Mouse (Mus musculus) MEL (cell line): ENCODE measurements around the gene Krt33b. TPM values are rescaled to one million over a fixed set of nuclear protein-coding genes. Genes with fewer than 3 reads are reported as not detected.

Source experiments
- DNase-seq: peaks from one replicate; pipeline ENCODE4 v3.0.0; 2011; ENCODE audit warnings: low read depth, low spot score
- H3K27ac ChIP-seq: 2 replicates; pipeline ENCODE4 v1.5.1; 2012; ENCODE audit warnings: low read depth, mild to moderate bottlenecking, control low read depth, low read length, moderate library complexity; ENCODE audit not compliant: control insufficient read depth
- H3K27me3 ChIP-seq, 2 experiments: fragments of 150-350 bp in 1 of 2; sonication (generic) in 1 of 2; 2 replicates each; pipeline ENCODE4 v1.6.1; 2012; ENCODE audit warnings: low read length in 2 of 2, mild to moderate bottlenecking in 2 of 2, improper control_type of control experiment in 1 of 2, moderate library complexity in 1 of 2; ENCODE audit not compliant: insufficient read depth in 2 of 2, control insufficient read depth in 1 of 2
- H3K36me3 ChIP-seq, 2 experiments: 2 replicates each; pipeline ENCODE4 v1.6.1; 2012 to 2014; ENCODE audit warnings: low read length in 2 of 2, improper control_type of control experiment in 1 of 2, inconsistent platforms in 1 of 2, mild to moderate bottlenecking in 1 of 2; ENCODE audit not compliant: insufficient read depth in 2 of 2, control insufficient read depth in 1 of 2
- H3K4me1 ChIP-seq, 2 experiments: fragments of 150-350 bp in 1 of 2; sonication (generic) in 1 of 2; 2 replicates each; pipeline ENCODE4 v1.6.1; 2012; ENCODE audit warnings: low read length in 2 of 2, improper control_type of control experiment in 1 of 2, mild to moderate bottlenecking in 1 of 2; ENCODE audit not compliant: insufficient read depth in 2 of 2, control insufficient read depth in 1 of 2
- H3K4me3 ChIP-seq, 2 experiments: fragments of 150-350 bp in 1 of 2; sonication (generic) in 1 of 2; 2 replicates each; pipeline ENCODE4 v1.5.1; 2012; ENCODE audit warnings: low read depth in 2 of 2, low read length in 2 of 2, mild to moderate bottlenecking in 2 of 2, moderate library complexity in 2 of 2, control low read depth in 1 of 2, improper control_type of control experiment in 1 of 2; ENCODE audit not compliant: control insufficient read depth in 1 of 2, insufficient read depth in 1 of 2
- H3K79me2 ChIP-seq: 2 replicates; pipeline ENCODE4 v1.6.1; 2012; ENCODE audit warnings: mild to moderate bottlenecking, low read length, moderate library complexity; ENCODE audit not compliant: control insufficient read depth, poor library complexity, insufficient read depth
- H3K9ac ChIP-seq: 2 replicates; pipeline ENCODE4 v1.6.1; 2012; ENCODE audit warnings: low read depth, mild to moderate bottlenecking, control low read depth, low read length, moderate library complexity; ENCODE audit not compliant: control insufficient read depth, poor library complexity, severe bottlenecking
- H3K9me3 ChIP-seq: fragments of 150-350 bp; sonication (generic); replicated peaks from 2 replicates; pipeline ENCODE4 v1.6.1; 2012; ENCODE audit warnings: mild to moderate bottlenecking, low read length, improper control_type of control experiment, moderate library complexity; ENCODE audit not compliant: insufficient read depth
- CHD1 ChIP-seq: IDR thresholded peaks from 2 replicates; pipeline ENCODE4 v1.6.1; 2012; ENCODE audit warnings: low read depth, mild to moderate bottlenecking, inconsistent platforms, low read length, improper control_type of control experiment
- E2F4 ChIP-seq: IDR thresholded peaks from 2 replicates; pipeline ENCODE4 v1.6.1; 2011; ENCODE audit warnings: low read depth, low read length, improper control_type of control experiment, borderline replicate concordance
- ELF1 ChIP-seq: IDR thresholded peaks from 2 replicates; pipeline ENCODE4 v1.6.1; 2014; ENCODE audit warnings: low read depth, mild to moderate bottlenecking, inconsistent platforms, low read length, improper control_type of control experiment, moderate library complexity
- GABPA ChIP-seq: IDR thresholded peaks from 2 replicates; pipeline ENCODE4 v1.6.1; 2012; ENCODE audit warnings: low read depth, mild to moderate bottlenecking, inconsistent platforms, low read length, improper control_type of control experiment, moderate library complexity
- HCFC1 ChIP-seq: IDR thresholded peaks from 2 replicates; pipeline ENCODE4 v1.6.1; 2012; ENCODE audit warnings: low read depth, mild to moderate bottlenecking, inconsistent platforms, low read length, improper control_type of control experiment, moderate library complexity
- JUND ChIP-seq: IDR thresholded peaks from 2 replicates; pipeline ENCODE4 v1.6.1; 2011; ENCODE audit warnings: low read depth, mild to moderate bottlenecking, improper control_type of control experiment, low read length
- MXI1 ChIP-seq: IDR thresholded peaks from 2 replicates; pipeline ENCODE4 v1.6.1; 2011; ENCODE audit warnings: mild to moderate bottlenecking, low read depth, low read length, improper control_type of control experiment
- MYB ChIP-seq: IDR thresholded peaks from 2 replicates; pipeline ENCODE4 v1.6.1; 2011; ENCODE audit warnings: mild to moderate bottlenecking, low read depth, low read length, improper control_type of control experiment
- NELFE ChIP-seq: IDR thresholded peaks from 2 replicates; pipeline ENCODE4 v1.6.1; 2011; ENCODE audit warnings: low read depth, low read length, improper control_type of control experiment
- NRF1 ChIP-seq: IDR thresholded peaks from 2 replicates; pipeline ENCODE4 v1.6.1; 2014; ENCODE audit warnings: low read depth, mild to moderate bottlenecking, inconsistent platforms, low read length, improper control_type of control experiment, moderate library complexity; ENCODE audit not compliant: poor library complexity, insufficient read depth, severe bottlenecking
- POLR2AphosphoS2 ChIP-seq: IDR thresholded peaks from 2 replicates; pipeline ENCODE4 v1.6.1; 2011; ENCODE audit warnings: low read length, improper control_type of control experiment
- POLR2AphosphoS5 ChIP-seq: IDR thresholded peaks from 2 replicates; pipeline ENCODE4 v1.6.1; 2012; ENCODE audit warnings: low read depth, borderline replicate concordance, mild to moderate bottlenecking, inconsistent platforms, low read length, moderate library complexity, mixed read lengths
- RAD21 ChIP-seq: IDR thresholded peaks from 2 replicates; pipeline ENCODE4 v1.6.1; 2011; ENCODE audit warnings: mild to moderate bottlenecking, low read depth, low read length, improper control_type of control experiment
- SIN3A ChIP-seq: IDR thresholded peaks from 2 replicates; pipeline ENCODE4 v1.6.1; 2012; ENCODE audit warnings: low read length, improper control_type of control experiment, inconsistent platforms
- USF2 ChIP-seq, 2 experiments: IDR thresholded peaks; 2 replicates each; pipeline ENCODE4 v1.6.1; 2011 to 2012; ENCODE audit warnings: improper control_type of control experiment in 2 of 2, low read length in 2 of 2, borderline replicate concordance in 1 of 2, inconsistent platforms in 1 of 2, low read depth in 1 of 2, mild to moderate bottlenecking in 1 of 2; ENCODE audit not compliant: insufficient read depth in 1 of 2
- ZC3H11A ChIP-seq: IDR thresholded peaks from 2 replicates; pipeline ENCODE4 v1.6.1; 2012; ENCODE audit warnings: low read depth, mild to moderate bottlenecking, inconsistent platforms, low read length, improper control_type of control experiment
- ZMIZ1 ChIP-seq: IDR thresholded peaks from 2 replicates; pipeline ENCODE4 v1.6.1; 2012; ENCODE audit warnings: low read depth, mild to moderate bottlenecking, inconsistent platforms, low read length, improper control_type of control experiment, moderate library complexity
- ZNF384 ChIP-seq: IDR thresholded peaks from 2 replicates; pipeline ENCODE4 v1.6.1; 2012; ENCODE audit warnings: low read depth, mild to moderate bottlenecking, inconsistent platforms, low read length, improper control_type of control experiment
- polyA plus RNA-seq, 2 experiments: library from polyadenylated mRNA; stranded (reverse) in 1 of 2; unstranded in 1 of 2; fragments of >175 nt in 1 of 2; fragments of >200 nt in 1 of 2; gene quantifications; 2 replicates each; pipeline versions ENCODE4 v1.2.1 to v1.2.4; 2012; ENCODE audit warnings: low replicate concordance in 2 of 2, low read depth in 1 of 2; ENCODE audit not compliant: insufficient read length in 2 of 2, insufficient read depth in 1 of 2, missing spikeins in 1 of 2
- total RNA-seq: library from RNA; depleted of rRNA; stranded (reverse); fragments of 300-350 nt; gene quantifications from 2 replicates; pipeline ENCODE4 v1.2.3, GENCODE M21; 2012

The Krt33b gene
- total and polyA plus RNA-seq, 3 experiments = not detected

- TF ChIP-seq HCFC1 (no peak), NRF1 (no peak), ZMIZ1 (no peak), GABPA (no peak), MYB (no peak), USF2 (IDR thresholded peaks at IDR 0.05; ENCODE audit: borderline replicate concordance in 1 of 2, insufficient read depth in 1 of 2, low read depth in 1 of 2, low read length in 2 of 2) (no peak), ZC3H11A (no peak), CHD1 (no peak), POLR2AphosphoS2 (no peak)
- no peaks in the 10 kb centered on the region for H3K4me1 ChIP-seq
- no peaks in the 10 kb centered on the region for H3K36me3 ChIP-seq
- H3K9me3 ChIP-seq = no peaks in the 10 kb centered on the region
- no peaks in the 10 kb centered on the region for H3K27me3 ChIP-seq
- no peak within 1 kb of the TSS for H3K9ac ChIP-seq
- H3K79me2 ChIP-seq = no peaks in the 10 kb centered on the region
- DNase-seq = no peak
- H3K4me3 ChIP-seq = no peak within 1 kb of the TSS
- no peak within 1 kb of the TSS for H3K27ac ChIP-seq
Measured at GRCm38 (mm10) chr11:100016112-100016511, 13.6 kb downstream of the Krt33b start, which contains the start of gene Krt33a. TSS of gene Krt33a (minus strand) at chr11:100016212.

- Histone ChIP-seq H3K4me3 (no peak overlapping the region), H3K9me3 (no peaks in the 10 kb centered on the region), H3K79me2 (no peaks in the 10 kb centered on the region), H3K4me1 (no peaks in the 10 kb centered on the region), H3K27ac (no peak overlapping the region), H3K27me3 (no peaks in the 10 kb centered on the region), H3K9ac (no peak overlapping the region), H3K36me3 (no peaks in the 10 kb centered on the region)
- DNase-seq = no peak
- TF ChIP-seq JUND = no peak
- TF ChIP-seq CHD1 = no peak
- TF ChIP-seq ELF1 = no peak
- no peak for TF ChIP-seq ZNF384
- TF ChIP-seq MYB = no peak
- no peak for TF ChIP-seq NELFE
- no peak for TF ChIP-seq POLR2AphosphoS5
- no peak for TF ChIP-seq RAD21
- no peak for TF ChIP-seq SIN3A
- no peak for TF ChIP-seq MXI1
- TF ChIP-seq E2F4 = no peak
Measured at GRCm38 (mm10) chr11:100013691-100014171, 15.9 kb downstream of the Krt33b start.
